Mouse (Mus musculus) embryo, embryonic 9.5 days (tissue): ENCODE measurements around the gene Lrrc29.

Experiments
- DNase-seq: peaks from one replicate; pipeline ENCODE4 v3.0.0-alpha.2; 2017; ENCODE audit errors: extremely low spot score

Gene Lrrc29

GRCm38 (mm10) chr8:105345061-105345975 lies 19.2 kb upstream of the Lrrc29 start:
- no peak for DNase-seq

DNA sequence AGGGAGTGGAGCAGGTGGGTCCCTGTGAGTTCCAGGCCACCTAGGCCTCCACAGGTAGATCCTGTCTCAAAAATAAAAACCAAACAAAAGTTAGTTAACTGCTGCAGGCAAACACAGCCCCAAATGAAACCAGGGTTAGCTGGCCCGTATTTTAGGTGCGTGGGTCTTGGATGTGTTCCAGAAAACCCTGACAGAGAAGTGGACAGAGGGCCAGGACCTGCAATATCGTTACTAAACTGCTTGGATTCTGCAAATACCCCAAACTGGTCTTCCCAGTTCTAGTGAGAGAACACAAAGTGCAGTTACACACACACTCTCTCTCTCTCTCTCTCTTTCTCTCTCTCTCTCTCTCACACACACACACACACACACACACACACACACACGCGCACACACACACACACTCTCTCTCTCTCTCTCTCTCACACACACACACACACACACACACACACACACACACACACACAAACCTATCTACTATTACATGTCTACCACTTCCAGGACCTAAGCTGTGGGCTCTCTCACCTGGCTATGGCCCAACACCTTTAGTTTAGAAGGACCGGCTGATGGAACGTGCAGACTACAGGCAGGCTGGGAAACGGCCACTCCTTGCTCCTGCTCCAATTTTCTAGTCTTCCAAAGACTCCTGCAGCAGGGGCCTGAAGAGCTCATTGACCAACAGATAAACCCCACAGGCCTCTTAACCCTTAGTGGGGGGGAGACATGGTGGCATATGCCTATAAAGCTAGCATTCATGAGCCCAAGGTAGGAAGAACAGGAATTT lies 17.9 kb upstream of the Lrrc29 start:
- DNase-seq: no peak

GRCm38 (mm10) chr8:105342768-105343167 lies 16.7 kb upstream of the Lrrc29 start:
- DNase-seq: no peak

DNA sequence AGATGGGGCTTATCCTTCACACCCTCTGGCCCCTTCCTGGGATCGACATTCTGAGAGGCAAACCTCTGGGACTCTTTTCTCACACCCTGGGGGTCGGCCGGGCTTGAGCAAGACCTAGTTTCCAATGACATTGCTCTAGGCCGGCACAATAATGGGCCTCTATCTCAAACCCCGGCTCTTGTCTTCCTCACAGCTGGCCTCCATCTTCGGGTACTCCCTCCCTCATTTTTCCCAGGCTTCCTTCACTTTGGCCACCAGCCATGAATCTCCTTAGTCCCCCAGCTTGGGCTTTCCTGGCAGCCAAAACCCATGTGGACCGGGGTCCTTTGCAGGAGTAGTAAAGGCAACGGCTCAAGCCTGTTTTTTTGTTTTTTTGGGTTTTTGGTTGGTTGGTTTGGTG lies 15.3 kb upstream of the Lrrc29 start:
- no peak for DNase-seq

- DNase-seq: no peak
Measured at GRCm38 (mm10) chr8:105339886-105340635, 14.0 kb upstream of the Lrrc29 start.

- no peak for DNase-seq
Measured at GRCm38 (mm10) chr8:105338992-105339391, 12.9 kb upstream of the Lrrc29 start.

DNA sequence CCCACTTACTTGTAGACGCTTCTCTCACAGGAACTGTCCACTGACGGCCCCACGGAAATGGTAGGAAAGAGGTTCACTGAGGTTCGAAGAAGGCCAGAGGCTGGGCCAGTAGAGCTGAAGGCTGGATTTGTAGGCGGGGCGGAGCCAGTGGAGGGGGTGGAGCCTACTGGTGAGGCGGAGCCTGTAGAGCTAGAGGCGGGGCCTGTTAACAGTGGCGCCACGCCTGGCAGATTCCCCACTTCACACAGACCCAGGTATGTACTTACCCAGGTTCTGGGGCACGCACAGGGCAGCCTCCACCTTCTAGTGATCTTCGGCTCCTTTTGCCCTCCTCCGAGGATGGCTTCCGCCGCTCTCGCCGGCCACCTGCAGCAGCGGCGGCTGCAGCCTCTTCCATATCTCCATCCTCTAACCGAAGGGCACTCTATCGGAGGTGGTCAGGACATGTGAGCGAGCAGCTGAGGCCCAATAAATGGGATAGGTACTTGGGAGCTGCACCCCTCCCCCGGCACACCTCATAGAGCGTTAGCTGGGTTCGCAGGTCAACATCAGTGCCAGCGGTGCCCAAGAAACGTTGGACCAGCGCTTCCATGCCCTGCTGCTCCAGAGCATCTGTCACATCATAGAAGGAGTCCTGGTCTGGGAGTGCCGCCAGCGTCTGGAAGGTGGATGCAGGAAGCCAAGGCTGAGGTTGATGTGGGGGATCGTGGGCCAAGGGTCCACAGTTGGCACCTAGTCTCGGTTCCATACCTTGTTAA lies 10.5 kb upstream of the Lrrc29 start:
- DNase-seq: no peak

DNA sequence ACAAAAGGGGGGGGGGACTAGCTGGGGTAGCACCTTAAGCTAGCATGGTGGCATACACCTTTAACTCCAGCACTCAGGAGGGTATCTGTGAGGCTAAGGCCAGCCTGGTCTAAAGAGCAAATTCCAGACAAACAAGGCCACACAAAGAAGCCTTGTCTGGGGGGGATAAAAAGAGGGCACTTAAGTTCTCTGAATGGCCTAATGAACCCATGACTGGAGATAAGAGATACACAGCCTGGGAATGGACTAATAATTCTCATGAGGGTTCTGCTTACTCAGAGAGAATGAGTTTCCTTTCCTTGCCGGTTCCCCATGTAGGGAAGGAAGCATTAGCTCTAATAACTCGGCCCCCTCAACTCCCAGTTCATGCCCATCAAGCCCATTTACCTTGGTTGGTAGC lies 6.4 kb upstream of the Lrrc29 start:
- no peak for DNase-seq

DNA sequence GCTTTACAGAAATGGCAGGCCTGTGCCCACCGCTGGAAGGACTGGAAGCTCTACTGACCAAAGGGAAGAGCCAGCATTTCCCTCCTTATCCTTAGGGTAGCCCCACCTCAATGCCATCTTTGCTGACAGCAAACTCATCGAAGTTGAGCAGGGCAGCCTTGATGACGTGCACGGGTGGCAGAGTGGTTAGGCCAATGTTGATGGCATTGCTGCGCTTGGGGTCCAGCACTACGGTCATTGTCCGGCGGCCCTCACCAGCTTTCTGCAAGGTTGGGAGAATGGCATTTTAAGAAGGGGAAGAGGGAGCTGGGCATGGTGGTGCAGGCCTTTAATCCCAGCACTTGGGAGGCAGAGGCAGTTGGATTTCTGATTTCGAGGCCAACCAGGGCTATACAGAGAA lies 5.9 kb upstream of the Lrrc29 start:
- no peak for DNase-seq

- no peak for DNase-seq
Measured at GRCm38 (mm10) chr8:105331469-105331868, 5.4 kb upstream of the Lrrc29 start.

GRCm38 (mm10) chr8:105330325-105330724 lies 4.2 kb upstream of the Lrrc29 start:
- no peak for DNase-seq

DNA sequence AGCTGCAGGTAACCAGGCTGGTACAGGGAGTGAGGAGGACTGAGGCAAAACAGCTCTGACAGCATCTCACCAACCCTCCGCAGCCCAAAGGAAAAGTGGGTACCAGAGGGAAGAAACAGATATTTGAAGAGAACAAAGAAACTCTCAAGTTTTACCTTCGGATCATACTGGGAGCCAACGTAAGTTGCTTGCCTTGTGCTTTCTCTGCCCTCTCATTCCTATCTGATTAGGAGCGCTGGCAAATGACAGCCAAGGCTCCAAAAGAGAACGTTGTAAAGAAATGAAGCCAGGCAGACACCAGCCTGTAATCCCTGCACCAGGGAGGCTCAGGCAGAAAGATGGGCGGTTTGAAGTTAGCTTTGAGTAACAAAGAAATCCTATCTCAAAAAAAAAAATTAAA lies 890 bp upstream of the Lrrc29 start:
- DNase-seq: no peak

DNA sequence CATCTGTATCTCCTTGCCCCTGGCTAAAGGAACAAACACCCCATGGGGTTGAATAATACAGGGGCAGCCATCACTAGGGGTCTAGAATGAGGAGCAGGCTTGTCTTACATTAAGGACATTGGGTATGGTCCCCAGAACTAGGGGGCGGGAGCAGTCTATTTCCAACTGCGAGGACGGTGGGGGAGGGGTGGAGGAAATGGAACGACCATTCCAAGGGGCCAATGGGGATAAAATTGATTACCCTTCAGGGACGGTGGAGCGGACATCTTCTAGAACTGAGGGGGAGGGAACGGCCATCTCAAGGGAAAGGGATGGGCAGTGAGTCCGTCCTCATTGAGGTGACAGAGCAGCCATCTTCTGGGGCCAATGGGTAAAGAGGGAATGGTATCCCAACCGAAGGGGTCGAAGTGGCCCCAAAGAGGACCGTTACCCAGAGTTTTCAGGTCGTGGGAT lies 411 bp downstream of the Lrrc29 start:
- no peak for DNase-seq

- no peak for DNase-seq
Measured at GRCm38 (mm10) chr8:105323183-105323582, 2.9 kb downstream of the Lrrc29 start.

GRCm38 (mm10) chr8:105318662-105319190 lies 7.4 kb downstream of the Lrrc29 start:
- no peak for DNase-seq

- no peak for DNase-seq
Measured at GRCm38 (mm10) chr8:105317941-105318340, 8.1 kb downstream of the Lrrc29 start.

- DNase-seq: no peak
Measured at GRCm38 (mm10) chr8:105315073-105315769, 10.9 kb downstream of the Lrrc29 start.

- DNase-seq: no peak
Measured at GRCm38 (mm10) chr8:105313622-105314402, 12.3 kb downstream of the Lrrc29 start.

- DNase-seq: no peak
Measured at GRCm38 (mm10) chr8:105312891-105313481, 13.1 kb downstream of the Lrrc29 start.
